Mouse (Mus musculus) heart, embryonic 13.5 days (tissue): Measurements from ENCODE around the gene Tma16. TPM values are rescaled to one million over a fixed set of nuclear protein-coding genes. Genes with fewer than 3 reads are reported as not detected.

Experiments used
- ATAC-seq: fragments of 200-750 bp; cut with Nextera tagmentation; 2 replicates; pipeline ENCODE4 v1.8.0; 2017; ENCODE audit warnings: moderate TSS enrichment; ENCODE audit not compliant: insufficient number of reproducible peaks, low FRiP score, low TSS enrichment; ENCODE audit errors: extremely low read depth
- H3K27ac ChIP-seq: fragments of 300-500 bp; sonication (generic); replicated peaks from 2 replicates; pipeline ENCODE4 v1.5.1; 2015; ENCODE audit warnings: moderate library complexity, mild to moderate bottlenecking, inconsistent platforms
- H3K27me3 ChIP-seq: fragments of 300-500 bp; sonication (generic); replicated peaks from 2 replicates; pipeline ENCODE4 v1.6.1; 2015; ENCODE audit warnings: mild to moderate bottlenecking, inconsistent platforms
- H3K36me3 ChIP-seq: fragments of 300-500 bp; sonication (generic); 2 replicates; pipeline ENCODE4 v1.6.1; 2015; ENCODE audit warnings: mild to moderate bottlenecking, inconsistent platforms
- H3K4me1 ChIP-seq: fragments of 300-500 bp; sonication (generic); 2 replicates; pipeline ENCODE4 v1.6.1; 2015; ENCODE audit warnings: inconsistent platforms
- H3K4me2 ChIP-seq: fragments of 300-500 bp; sonication (generic); 2 replicates; pipeline ENCODE4 v1.6.1; 2015; ENCODE audit warnings: inconsistent platforms, mild to moderate bottlenecking, moderate library complexity
- H3K4me3 ChIP-seq: fragments of 300-500 bp; sonication (generic); 2 replicates; pipeline ENCODE4 v1.5.1; 2015; ENCODE audit warnings: moderate library complexity, mild to moderate bottlenecking, inconsistent platforms
- H3K9ac ChIP-seq: fragments of 300-500 bp; sonication (generic); 2 replicates; pipeline ENCODE4 v1.6.1; 2015; ENCODE audit warnings: inconsistent platforms, mild to moderate bottlenecking, moderate library complexity
- H3K9me3 ChIP-seq: fragments of 300-500 bp; sonication (generic); 2 replicates; pipeline ENCODE4 v1.6.1; 2016; ENCODE audit warnings: inconsistent platforms
- WGBS: fragments of 180-500 bp; shearing (Covaris S2); methylation state at CpG from one replicate; pipeline ENCODE4 v1.1.7; 2015; ENCODE audit warnings: mixed read lengths; 5-methylcytosine and 5-hydroxymethylcytosine counted together
- polyA plus RNA-seq: library from polyadenylated mRNA; unstranded; fragments of >200 nt; fragmentation: Nextera tagmentation; extraction: Ambion mirVana; gene quantifications from 2 replicates; pipeline ENCODE4 v1.2.1, GENCODE M21; 2015

Tma16 gene
- 6.6 and 8.2 TPM in 2 replicates for polyA plus RNA-seq

GRCm38 (mm10) chr8:66486084-66486763 is at the start of gene Tma16:
Gene Tma16 (minus strand): TSS chr8:66486530.
- Histone ChIP-seq H3K36me3 (peaks cover 27% of the 10 kb centered on the region), H3K27ac (0 out of 2 replicates have a peak within 1 kb of the TSS, but pooled peaks have one; percentile 40), H3K4me1 (peaks cover 8% of the 10 kb centered on the region), H3K4me3 (peak within 1 kb of the TSS; percentile 78), H3K4me2 (peak within 1 kb of the TSS; percentile 83), H3K9ac (peak within 1 kb of the TSS; percentile 89), H3K9me3 (no peaks in the 10 kb centered on the region), H3K27me3 (no peaks in the 10 kb centered on the region)
- WGBS: under 1% methylated on average over 45 of the region's 45 CpGs
- ATAC-seq: peak; percentile 70

DNA sequence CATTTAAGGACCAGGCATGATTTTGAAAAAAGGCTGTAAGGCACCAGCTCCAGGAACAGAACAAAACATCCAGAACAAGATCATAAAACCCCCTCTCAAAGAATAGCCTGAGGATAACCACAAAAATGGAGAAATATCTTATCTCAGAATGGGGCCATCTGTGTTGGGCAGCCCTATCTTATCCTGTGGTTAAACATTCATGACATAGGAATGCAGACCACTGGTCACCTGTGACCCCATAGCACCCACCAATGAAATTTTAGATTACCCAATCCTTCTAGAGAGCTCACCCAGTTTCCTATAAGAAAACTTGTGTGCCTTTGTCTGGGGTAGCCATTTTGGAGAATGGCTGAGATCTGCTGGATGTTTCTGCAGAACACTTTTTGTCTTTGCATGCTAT is 34.2 kb upstream of the Tma16 start:
- no peak overlapping the region for H3K4me2 ChIP-seq
- H3K9ac ChIP-seq: no peak overlapping the region
- H3K27ac ChIP-seq: no peak overlapping the region
- ATAC-seq: no peak
- H3K36me3 ChIP-seq: no peaks in the 10 kb centered on the region
- no peaks in the 10 kb centered on the region for H3K27me3 ChIP-seq
- no peaks in the 10 kb centered on the region for H3K4me1 ChIP-seq
- no peak overlapping the region for H3K4me3 ChIP-seq
- H3K9me3 ChIP-seq: no peaks in the 10 kb centered on the region

- H3K4me2 ChIP-seq: no peak overlapping the region
Observed at GRCm38 (mm10) chr8:66519149-66519548, 32.8 kb upstream of the Tma16 start.

DNA sequence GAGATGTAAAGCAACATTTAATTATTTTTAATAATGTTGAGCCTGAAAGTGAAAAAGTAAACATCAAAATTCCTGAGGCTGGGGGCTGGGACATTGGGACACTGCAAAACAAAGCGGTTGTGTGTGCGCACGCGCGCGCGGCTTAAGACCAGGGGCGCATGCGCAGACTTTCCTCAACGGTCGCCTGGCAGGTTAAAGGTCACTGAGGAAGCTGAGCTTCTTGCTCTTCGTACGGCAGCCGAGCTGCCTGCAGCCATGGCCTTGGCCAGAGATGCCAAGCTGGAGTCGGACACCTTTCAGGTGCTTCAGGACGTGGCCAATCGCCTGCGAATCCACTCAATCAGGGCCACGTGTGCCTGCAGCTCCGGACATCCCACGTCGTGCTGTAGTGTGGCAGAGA is 25.2 kb upstream of the Tma16 start, which contains the start of gene Tktl2:
TSS of gene Tktl2 (plus strand) at position 220 of the 400 bp plus-strand sequence.
- ATAC-seq: no peak
- Histone ChIP-seq H3K4me1 (no peaks in the 10 kb centered on the region), H3K4me3 (no peak within 1 kb of the TSS), H3K4me2 (no peak within 1 kb of the TSS), H3K27me3 (no peaks in the 10 kb centered on the region), H3K27ac (no peak within 1 kb of the TSS), H3K9ac (no peak within 1 kb of the TSS), H3K36me3 (no peaks in the 10 kb centered on the region), H3K9me3 (no peaks in the 10 kb centered on the region)
- WGBS: 89% methylated on average over 22 of the region's 22 CpGs

More at GRCm38 (mm10) chr8:66519149-66519548, 32.8 kb upstream of the Tma16 start:
- no peak overlapping the region for H3K9ac ChIP-seq
- ATAC-seq: no peak
- no peak overlapping the region for H3K27ac ChIP-seq
- WGBS: 70% methylated on average over 2 of the region's 2 CpGs
- no peaks in the 10 kb centered on the region for H3K36me3 ChIP-seq
- no peak overlapping the region for H3K4me3 ChIP-seq
- no peaks in the 10 kb centered on the region for H3K4me1 ChIP-seq
- H3K9me3 ChIP-seq: no peaks in the 10 kb centered on the region
- H3K27me3 ChIP-seq: no peaks in the 10 kb centered on the region

DNA sequence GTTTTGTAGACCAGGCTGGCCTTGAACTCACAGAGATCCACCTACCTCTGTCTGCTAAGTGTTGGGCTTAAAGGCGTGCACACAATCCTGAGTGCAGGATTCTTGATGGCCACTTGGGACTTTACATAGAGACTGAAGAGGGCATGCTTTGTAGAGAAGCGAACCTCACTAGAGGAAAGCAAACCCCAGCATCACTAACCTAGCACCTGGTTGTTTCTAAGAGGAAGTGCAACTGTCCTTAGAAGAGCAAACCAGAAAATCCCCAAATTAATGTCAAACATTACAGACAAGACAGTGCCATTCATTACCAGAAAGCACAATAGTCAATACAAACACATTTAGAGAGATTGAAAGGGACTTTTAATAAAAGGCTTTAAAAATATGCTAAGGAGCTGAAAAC is 17.1 kb upstream of the Tma16 start:
- Histone ChIP-seq H3K4me1 (no peaks in the 10 kb centered on the region), H3K27ac (no peak overlapping the region), H3K9ac (no peak overlapping the region), H3K9me3 (no peaks in the 10 kb centered on the region), H3K36me3 (no peaks in the 10 kb centered on the region), H3K27me3 (no peaks in the 10 kb centered on the region), H3K4me2 (no peak overlapping the region), H3K4me3 (no peak overlapping the region)
- WGBS: 67% methylated on average over 2 of the region's 2 CpGs
- no peak for ATAC-seq

GRCm38 (mm10) chr8:66496998-66497577 is 10.8 kb upstream of the Tma16 start:
- H3K27me3 ChIP-seq: 0 out of 2 replicates have a peak, but pooled peaks cover 4% of the 10 kb centered on the region

DNA sequence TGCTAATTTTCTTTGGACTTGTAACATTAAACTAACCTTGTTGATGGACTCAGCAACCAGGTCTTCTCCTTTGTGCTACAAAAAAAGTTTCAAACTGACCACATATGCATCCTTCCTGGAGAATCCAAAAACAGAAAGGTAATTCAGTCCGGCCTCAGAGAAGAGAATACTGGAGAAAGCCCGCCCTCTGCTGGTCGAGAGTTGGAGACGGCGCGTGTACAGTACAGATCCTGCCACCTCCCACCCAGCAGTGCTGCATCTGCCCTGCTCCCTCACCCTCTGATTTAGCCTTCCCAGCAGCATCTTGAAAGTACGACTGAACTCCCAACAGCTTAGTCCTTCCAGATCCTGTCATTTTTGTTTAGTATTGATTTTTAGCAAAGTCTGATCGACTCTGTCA is 9.4 kb upstream of the Tma16 start:
- Histone ChIP-seq H3K36me3 (no peaks in the 10 kb centered on the region), H3K27me3 (0 out of 2 replicates have a peak, but pooled peaks cover 4% of the 10 kb centered on the region), H3K9ac (no peak overlapping the region), H3K4me1 (no peaks in the 10 kb centered on the region), H3K4me2 (no peak overlapping the region), H3K4me3 (no peak overlapping the region), H3K9me3 (no peaks in the 10 kb centered on the region), H3K27ac (no peak overlapping the region)
- WGBS: 6% methylated on average over 8 of the region's 8 CpGs
- ATAC-seq: no peak

More at GRCm38 (mm10) chr8:66496998-66497577, 10.8 kb upstream of the Tma16 start:
- Histone ChIP-seq H3K27ac (no peak overlapping the region), H3K4me1 (no peaks in the 10 kb centered on the region), H3K36me3 (no peaks in the 10 kb centered on the region), H3K9me3 (no peaks in the 10 kb centered on the region), H3K9ac (no peak overlapping the region), H3K4me3 (no peak overlapping the region), H3K4me2 (no peak overlapping the region)
- 37% methylated on average over 4 of the region's 4 CpGs for WGBS
- ATAC-seq: no peak

DNA sequence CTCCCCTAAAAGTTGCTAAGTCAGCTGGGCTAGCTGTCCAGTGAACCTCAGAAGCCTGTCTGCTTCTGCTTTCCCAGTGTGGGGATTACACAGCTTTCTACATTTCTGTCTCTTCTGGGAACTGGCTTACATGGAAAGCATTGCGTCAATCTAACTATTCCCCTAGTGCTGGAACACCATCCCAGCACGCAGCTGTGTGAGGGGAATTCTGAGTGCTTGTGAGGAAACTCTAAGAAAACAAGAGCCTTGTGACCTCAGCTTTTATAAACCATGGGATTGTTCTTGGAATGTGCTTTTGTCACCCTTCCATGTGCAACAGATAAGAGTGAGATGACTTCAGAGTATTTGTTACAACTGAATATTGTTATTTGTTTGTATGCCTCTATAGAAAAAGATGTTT is 8.2 kb upstream of the Tma16 start:
- H3K36me3 ChIP-seq: no peaks in the 10 kb centered on the region
- H3K27ac ChIP-seq: no peak overlapping the region
- no peak for ATAC-seq
- no peak overlapping the region for H3K9ac ChIP-seq
- no peak overlapping the region for H3K4me2 ChIP-seq
- H3K9me3 ChIP-seq: no peaks in the 10 kb centered on the region
- H3K27me3 ChIP-seq: 0 out of 2 replicates have a peak, but pooled peaks cover 4% of the 10 kb centered on the region
- WGBS: 58% methylated on average over 2 of the region's 2 CpGs
- no peaks in the 10 kb centered on the region for H3K4me1 ChIP-seq
- H3K4me3 ChIP-seq: no peak overlapping the region

DNA sequence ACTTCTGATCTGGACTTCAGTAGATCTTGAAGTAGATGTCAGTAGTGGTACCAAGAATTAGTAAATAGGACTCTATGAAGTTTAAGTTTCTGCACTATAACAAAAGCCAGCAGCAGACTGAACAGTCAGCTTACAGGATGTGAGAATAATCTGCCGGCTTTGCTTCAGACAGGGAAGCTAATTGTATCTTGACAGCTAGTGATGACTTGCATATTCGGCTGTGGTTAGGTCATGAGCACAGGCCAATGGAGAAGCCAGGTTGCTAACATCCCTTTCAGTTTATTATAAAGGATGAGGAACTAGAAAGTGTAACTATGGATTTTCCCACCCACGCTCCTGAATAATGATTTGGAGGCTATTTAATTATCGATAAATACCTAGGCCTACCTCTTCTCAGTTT is 4.3 kb upstream of the Tma16 start:
- H3K9ac ChIP-seq: no peak overlapping the region
- no peaks in the 10 kb centered on the region for H3K36me3 ChIP-seq
- H3K27ac ChIP-seq: no peak overlapping the region
- H3K4me3 ChIP-seq: no peak overlapping the region
- no peak overlapping the region for H3K4me2 ChIP-seq
- WGBS: 73% methylated on average over 4 of the region's 4 CpGs
- H3K4me1 ChIP-seq: 0 out of 2 replicates have a peak, but pooled peaks cover under 1% of the 10 kb centered on the region
- no peak for ATAC-seq
- H3K27me3 ChIP-seq: no peaks in the 10 kb centered on the region
- no peaks in the 10 kb centered on the region for H3K9me3 ChIP-seq

DNA sequence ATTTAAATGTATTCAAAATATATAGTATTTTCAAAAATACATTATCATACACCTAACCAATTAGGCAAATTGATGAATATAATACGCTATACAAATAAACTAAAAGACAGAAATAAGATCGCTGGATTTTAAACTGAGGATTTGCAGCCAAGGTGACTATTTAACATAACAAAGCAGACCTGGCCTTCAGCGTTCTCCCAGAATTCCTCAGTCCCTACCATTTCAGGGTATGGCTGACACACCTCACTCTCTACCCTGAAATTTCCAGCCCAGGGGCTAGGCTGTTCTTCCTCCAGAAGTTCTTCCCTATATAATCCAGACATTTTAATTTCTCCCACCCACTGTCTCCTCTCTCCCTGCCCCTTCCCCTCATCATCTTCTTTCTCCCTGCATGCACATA is 2.2 kb upstream of the Tma16 start:
- H3K4me3 ChIP-seq: no peak overlapping the region
- H3K27me3 ChIP-seq: no peaks in the 10 kb centered on the region
- no peak overlapping the region for H3K9ac ChIP-seq
- ATAC-seq: no peak
- 49% methylated on average over 3 of the region's 3 CpGs for WGBS
- peaks cover 3% of the 10 kb centered on the region for H3K36me3 ChIP-seq
- no peaks in the 10 kb centered on the region for H3K9me3 ChIP-seq
- no peak overlapping the region for H3K4me2 ChIP-seq
- H3K4me1 ChIP-seq: peaks cover 8% of the 10 kb centered on the region
- no peak overlapping the region for H3K27ac ChIP-seq

DNA sequence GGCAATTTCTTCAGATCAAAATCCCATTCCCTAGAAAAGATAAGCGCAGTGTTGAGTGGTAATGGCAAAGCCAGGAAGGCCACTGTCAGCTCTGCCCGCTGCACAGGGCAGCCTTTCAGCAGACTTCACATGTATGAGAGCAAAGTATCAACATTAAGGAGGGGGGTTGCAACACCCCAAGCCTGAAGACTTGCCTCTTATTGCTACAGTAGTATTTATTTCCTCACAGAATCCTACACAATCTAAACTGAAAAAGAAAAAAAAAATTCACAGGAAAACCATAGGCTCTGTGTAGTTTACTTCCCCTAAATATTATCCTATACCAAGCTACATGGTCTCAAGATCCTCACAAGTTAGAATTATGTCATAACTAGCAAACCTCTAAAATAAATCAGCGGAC is 9.4 kb downstream of the Tma16 start:
- Histone ChIP-seq H3K9ac (no peak overlapping the region), H3K27ac (no peak overlapping the region), H3K36me3 (peaks cover 63% of the 10 kb centered on the region), H3K4me1 (no peaks in the 10 kb centered on the region), H3K4me2 (no peak overlapping the region), H3K4me3 (no peak overlapping the region), H3K9me3 (no peaks in the 10 kb centered on the region), H3K27me3 (no peaks in the 10 kb centered on the region)
- ATAC-seq: no peak
- WGBS: 93% methylated on average over 3 of the region's 3 CpGs

DNA sequence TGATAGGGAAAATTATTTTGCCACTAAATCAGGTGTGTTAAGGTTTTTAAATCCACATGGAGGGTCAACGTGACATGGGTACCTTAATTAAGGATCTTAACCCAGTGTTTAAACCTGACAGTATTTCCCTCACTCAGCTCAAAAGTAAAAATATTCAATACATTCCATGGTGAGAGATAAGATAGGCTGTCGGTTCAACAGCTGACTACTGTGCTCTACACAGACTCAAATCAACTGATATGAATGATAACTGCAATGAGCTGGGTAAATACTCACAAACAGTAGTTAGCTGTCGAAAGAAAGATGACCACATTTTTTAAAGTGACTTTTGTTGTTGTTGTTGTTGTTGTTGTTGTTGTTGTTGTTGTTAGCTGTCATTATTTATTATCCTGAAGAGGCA is 16.5 kb downstream of the Tma16 start:
- Histone ChIP-seq H3K4me1 (no peaks in the 10 kb centered on the region), H3K9ac (no peak overlapping the region), H3K4me3 (no peak overlapping the region), H3K9me3 (no peaks in the 10 kb centered on the region), H3K27ac (no peak overlapping the region), H3K4me2 (no peak overlapping the region), H3K27me3 (no peaks in the 10 kb centered on the region), H3K36me3 (peaks cover under 1% of the 10 kb centered on the region; the same call in 1 of the 2 replicates)
- ATAC-seq: no peak
- 41% methylated on average over 3 of the region's 3 CpGs for WGBS
